Mouse (Mus musculus) ES-E14 (cell line): ENCODE measurements at regions not wholly inside any gene's neighbourhood (a gene's known extent, or its start where the extent isn't known, plus 50 kb on each side); places are given as distances from the start of the nearest gene placed in this dataset.

Source experiments
- DNase-seq: peaks from one replicate; pipeline ENCODE4 v3.0.0-alpha.2; 2013; ENCODE audit warnings: low read depth, low spot score
- H3K27ac ChIP-seq: 2 replicates; pipeline ENCODE4 v1.5.1; 2012; ENCODE audit warnings: low read depth, mild to moderate bottlenecking, low read length, moderate library complexity, mixed read lengths; ENCODE audit not compliant: poor library complexity, insufficient read depth, severe bottlenecking
- H3K36me3 ChIP-seq: 2 replicates; pipeline ENCODE4 v1.6.1; 2012; ENCODE audit warnings: mild to moderate bottlenecking, low read length, moderate library complexity, mixed read lengths; ENCODE audit not compliant: control insufficient read depth, poor library complexity, insufficient read depth, severe bottlenecking
- H3K4me1 ChIP-seq, 2 experiments: fragments of 150-350 bp in 1 of 2; sonication (generic) in 1 of 2; 2 replicates each; pipeline ENCODE4 v1.6.1; 2012; ENCODE audit warnings: low read length in 2 of 2, mild to moderate bottlenecking in 1 of 2, mixed read lengths in 1 of 2; ENCODE audit not compliant: control insufficient read depth in 2 of 2, insufficient read depth in 2 of 2, poor library complexity in 1 of 2
- H3K4me3 ChIP-seq, 2 experiments: fragments of 150-350 bp in 1 of 2; sonication (generic) in 1 of 2; 2 replicates each; pipeline ENCODE4 v1.5.1; 2012; ENCODE audit warnings: low read length in 2 of 2, low read depth in 1 of 2, mild to moderate bottlenecking in 1 of 2, mixed read lengths in 1 of 2; ENCODE audit not compliant: insufficient read depth in 1 of 2, poor library complexity in 1 of 2, severe bottlenecking in 1 of 2
- H3K9ac ChIP-seq: 2 replicates; pipeline ENCODE4 v1.6.1; 2012; ENCODE audit warnings: low read depth, mild to moderate bottlenecking, low read length, mixed read lengths; ENCODE audit not compliant: poor library complexity, insufficient read depth, severe bottlenecking
- H3K9me3 ChIP-seq: fragments of 150-350 bp; sonication (generic); 2 replicates; pipeline ENCODE4 v1.6.1; 2012; ENCODE audit warnings: low read depth, mild to moderate bottlenecking, low read length; ENCODE audit not compliant: control insufficient read depth, insufficient read depth
- CHD2 ChIP-seq: IDR thresholded peaks from 2 replicates; pipeline ENCODE4 v1.6.1; 2014; ENCODE audit warnings: mild to moderate bottlenecking, low read depth, low read length, inconsistent platforms
- HCFC1 ChIP-seq: IDR thresholded peaks from 2 replicates; pipeline ENCODE4 v1.6.1; 2012; ENCODE audit warnings: low read length, inconsistent platforms, borderline replicate concordance; ENCODE audit not compliant: insufficient read depth
- MAFK ChIP-seq: IDR thresholded peaks from 2 replicates; pipeline ENCODE4 v1.6.1; 2014; ENCODE audit warnings: mild to moderate bottlenecking, low read depth, low read length, inconsistent platforms; ENCODE audit not compliant: insufficient read depth
- ZC3H11A ChIP-seq: IDR thresholded peaks from 2 replicates; pipeline ENCODE4 v1.6.1; 2012; ENCODE audit warnings: low read depth, mild to moderate bottlenecking, inconsistent platforms, low read length, borderline replicate concordance
- ZNF384 ChIP-seq: IDR thresholded peaks from 2 replicates; pipeline ENCODE4 v1.6.1; 2012; ENCODE audit warnings: low read depth, low read length, inconsistent platforms
- in situ Hi-C, 2 experiments: fragments of 600-800 bp; cut with MboI; formaldehyde crosslinking; loops; one replicate each; pipeline ENCODE4 v1.15.1; 2025; ENCODE audit warnings: low sequenced_read_pairs in 2 of 2, inconsistent platforms in 1 of 2; ENCODE audit not compliant: unreplicated experiment in 2 of 2

GRCm38 (mm10) chr2:146583807-146584388, 71.8 kb upstream of the Ralgapa2 start:
- H3K36me3 ChIP-seq, result no peaks in the 10 kb centered on the region
- TF ChIP-seq ZC3H11A (no peak), ZNF384 (no peak), HCFC1 (no peak), CHD2 (no peak)
- no peaks in the 10 kb centered on the region for H3K9me3 ChIP-seq
- H3K4me1 ChIP-seq, result no peaks in the 10 kb centered on the region
- no peak overlapping the region for H3K4me3 ChIP-seq
- in situ Hi-C loops, result no loop called here
- H3K9ac ChIP-seq, result no peak overlapping the region
- no peak overlapping the region for H3K27ac ChIP-seq
- DNase-seq, result no peak

GRCm38 (mm10) chr2:146586381-146586780, 74.2 kb upstream of the Ralgapa2 start:
- no peak for TF ChIP-seq HCFC1
- TF ChIP-seq ZNF384, result no peak
- TF ChIP-seq MAFK, result no peak
- TF ChIP-seq CHD2, result no peak
- TF ChIP-seq ZC3H11A, result no peak
- H3K36me3 ChIP-seq, result no peaks in the 10 kb centered on the region
- H3K9me3 ChIP-seq, result no peaks in the 10 kb centered on the region
- H3K9ac ChIP-seq, result no peak overlapping the region
- H3K4me3 ChIP-seq, result no peak overlapping the region
- DNase-seq, result no peak
- in situ Hi-C loops, result no loop called here
- H3K27ac ChIP-seq, result no peak overlapping the region
- no peaks in the 10 kb centered on the region for H3K4me1 ChIP-seq

DNA sequence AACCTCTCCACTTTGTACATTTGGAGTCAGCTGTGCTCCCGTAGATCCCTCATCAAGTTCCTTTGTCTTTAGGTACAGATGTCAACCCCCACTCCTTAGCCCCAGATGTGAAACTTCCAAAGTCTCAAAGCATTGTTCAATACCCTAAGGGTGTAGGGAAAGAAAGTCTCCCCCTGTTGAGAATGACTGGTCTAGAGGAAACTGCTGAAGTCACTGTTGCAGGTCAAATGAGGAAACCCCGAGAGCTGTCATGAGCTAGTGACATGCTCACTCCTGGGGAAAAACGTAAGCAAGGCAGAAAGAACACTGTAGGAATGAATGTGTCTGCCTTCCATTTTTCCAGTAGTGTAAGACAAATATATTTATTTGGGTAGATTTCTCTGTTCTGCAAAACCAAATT, 74.8 kb upstream of the Ralgapa2 start:
- TF ChIP-seq CHD2, result no peak
- TF ChIP-seq ZC3H11A, result no peak
- TF ChIP-seq MAFK, result no peak
- no peak for TF ChIP-seq HCFC1
- no peak for TF ChIP-seq ZNF384
- H3K9me3 ChIP-seq, result no peaks in the 10 kb centered on the region
- H3K36me3 ChIP-seq, result no peaks in the 10 kb centered on the region
- no peak overlapping the region for H3K9ac ChIP-seq
- DNase-seq, result no peak
- no peak overlapping the region for H3K27ac ChIP-seq
- H3K4me1 ChIP-seq, result no peaks in the 10 kb centered on the region
- in situ Hi-C loops, result no loop called here
- H3K4me3 ChIP-seq, result no peak overlapping the region

DNA sequence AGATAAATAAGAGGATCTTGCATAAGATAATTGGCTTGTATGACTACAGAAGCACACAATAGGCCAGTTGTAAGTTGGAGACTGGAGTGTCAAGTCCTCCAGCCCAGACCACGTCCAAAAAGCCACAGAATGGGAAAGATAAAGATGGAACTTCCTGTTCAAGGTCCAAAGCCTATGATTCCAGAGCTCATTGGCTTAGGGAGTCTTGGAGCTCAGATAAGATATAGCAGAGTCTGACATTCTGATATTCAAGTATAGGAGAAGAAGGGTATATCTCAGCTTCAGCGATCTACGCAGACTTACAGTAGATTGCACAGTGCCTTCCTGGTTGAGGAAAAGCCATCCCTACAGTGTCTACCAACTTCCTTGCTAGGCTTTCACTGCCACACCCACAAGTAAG, 77.7 kb upstream of the Ralgapa2 start:
- H3K4me1 ChIP-seq, result no peaks in the 10 kb centered on the region
- no peak overlapping the region for H3K4me3 ChIP-seq
- H3K9ac ChIP-seq, result no peak overlapping the region
- H3K27ac ChIP-seq, result no peak overlapping the region
- no peaks in the 10 kb centered on the region for H3K36me3 ChIP-seq
- no peaks in the 10 kb centered on the region for H3K9me3 ChIP-seq
- no peak for TF ChIP-seq MAFK
- TF ChIP-seq ZNF384, result no peak
- TF ChIP-seq HCFC1, result no peak
- no peak for TF ChIP-seq ZC3H11A
- no peak for TF ChIP-seq CHD2
- in situ Hi-C loops, result no loop called here
- no peak for DNase-seq

DNA sequence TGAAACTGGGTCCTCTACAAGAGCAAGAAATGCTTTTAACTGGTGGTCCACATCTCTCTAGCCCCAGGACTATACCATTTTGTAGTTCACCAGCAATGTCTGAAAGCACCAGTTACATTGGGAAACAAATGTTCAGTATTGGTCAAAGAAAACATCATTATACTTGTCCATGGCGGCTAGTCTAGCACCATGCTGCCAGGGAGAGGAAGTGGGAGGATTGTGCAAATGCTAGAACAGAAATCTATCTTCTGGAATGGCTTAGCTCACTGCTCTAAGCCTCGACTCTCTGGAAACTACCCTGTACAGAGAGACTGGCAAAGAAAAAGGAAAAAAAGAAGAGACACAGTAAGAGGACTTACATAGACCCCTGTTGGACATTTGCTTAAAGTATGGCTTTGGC, 81.1 kb upstream of the Ralgapa2 start:
- TF ChIP-seq ZC3H11A (no peak), MAFK (no peak), HCFC1 (no peak), ZNF384 (no peak), CHD2 (no peak)
- Histone ChIP-seq H3K4me1 (no peaks in the 10 kb centered on the region), H3K4me3 (no peak overlapping the region), H3K36me3 (no peaks in the 10 kb centered on the region), H3K27ac (no peak overlapping the region), H3K9ac (no peak overlapping the region), H3K9me3 (no peaks in the 10 kb centered on the region)
- in situ Hi-C loops, result no loop called here
- DNase-seq, result no peak
